ENCODE assay signal across 7 mouse cellular contexts in genomic region chr9:58455798-58456197, GRCm38 (mm10). TPM values are rescaled to one million over a fixed set of nuclear protein-coding genes. Genes with fewer than 3 reads are reported as not detected.
DNase-seq lines count a peak whose midpoint lies in the region; ATAC-seq and TF ChIP-seq lines count a peak whose summit lies in the region.

No protein-coding gene starts in this region.

- peak; percentile 43 for ATAC-seq in forebrain, postnatal 0 days
- no peak for ATAC-seq in stomach, postnatal 0 days (ENCODE audit: low FRiP score, low TSS enrichment)

- peak overlapping the region; percentile 69 for H3K4me3 ChIP-seq in testis, adult 2 months (ENCODE audit: control insufficient read depth, low read depth, low read length)
- no peak overlapping the region for H3K4me3 ChIP-seq in forebrain, postnatal 0 days (ENCODE audit: low read depth, low read length)
- no peak overlapping the region for H3K4me3 ChIP-seq in stomach, postnatal 0 days (ENCODE audit: low read depth, low read length)

- no peaks in the 10 kb centered on the region for H3K27me3 ChIP-seq in testis, adult 2 months (ENCODE audit: control insufficient read depth, insufficient read depth, low read length)
- H3K27me3 ChIP-seq in forebrain, postnatal 0 days (ENCODE audit: insufficient read depth, low read length): no peaks in the 10 kb centered on the region
- H3K27me3 ChIP-seq in stomach, postnatal 0 days (ENCODE audit: control insufficient read depth, insufficient read depth, low read length): no peaks in the 10 kb centered on the region

- H3K27ac ChIP-seq in testis, adult 2 months (ENCODE audit: control insufficient read depth, insufficient read depth, low read depth, low read length): no peak overlapping the region
- H3K27ac ChIP-seq in forebrain, postnatal 0 days (ENCODE audit: low read depth, low read length): no peak overlapping the region
- no peak overlapping the region for H3K27ac ChIP-seq in stomach, postnatal 0 days (replicated peaks)

- H3K4me1 ChIP-seq in testis, adult 2 months (ENCODE audit: control insufficient read depth, insufficient read depth, low read length): no peaks in the 10 kb centered on the region; the same call in 1 of the 2 replicates
- peaks cover 7% of the 10 kb centered on the region; the same call in 1 of the 2 replicates for H3K4me1 ChIP-seq in forebrain, postnatal 0 days (ENCODE audit: insufficient read depth)
- H3K4me1 ChIP-seq in stomach, postnatal 0 days (replicated peaks; ENCODE audit: control insufficient read depth, insufficient read depth): no peaks in the 10 kb centered on the region

- DNase-seq in testis, postnatal 10 days (ENCODE audit: low spot score): no peak
- DNase-seq in forebrain, postnatal 0 days: peak; percentile 73
- DNase-seq in layer of hippocampus, adult 8-10 months (ENCODE audit: low spot score in 2 of 2): peak; percentile 64 to 73
- DNase-seq in stomach, postnatal 0 days (ENCODE audit: low spot score): peak; percentile 63
- no peak for DNase-seq in thymus, postnatal 14 days
- DNase-seq in adrenal gland, adult (ENCODE audit: inconsistent age in 2 of 2, low spot score in 1 of 2): no peak

- no peak for TF ChIP-seq POLR2A in testis, adult 2 months (IDR thresholded peaks at IDR 0.05; ENCODE audit: control insufficient read depth, low read depth, low read length)

- no peaks in the 10 kb centered on the region for H3K9me3 ChIP-seq in forebrain, postnatal 0 days (ENCODE audit: low read length)
- no peaks in the 10 kb centered on the region for H3K9me3 ChIP-seq in stomach, postnatal 0 days (ENCODE audit: control insufficient read depth, low read length)

- WGBS in forebrain, postnatal 0 days: 3% methylated on average over 13 of the region's 13 CpGs
- 12% methylated on average over 13 of the region's 13 CpGs for WGBS in stomach, postnatal 0 days

- no peak overlapping the region for H3K4me2 ChIP-seq in forebrain, postnatal 0 days (ENCODE audit: low read depth)
- H3K4me2 ChIP-seq in stomach, postnatal 0 days (replicated peaks; ENCODE audit: low read depth): no peak overlapping the region

- TF ChIP-seq CTCF in testis, adult 2 months (IDR thresholded peaks at IDR 0.05; ENCODE audit: control insufficient read depth, insufficient read depth, insufficient replicate concordance, low read depth, low read length): no peak
- TF ChIP-seq CTCF in forebrain, postnatal 0 days (IDR thresholded peaks at IDR 0.05; ENCODE audit: low read depth): no peak
- no peak for TF ChIP-seq CTCF in stomach, postnatal 0 days (IDR thresholded peaks at IDR 0.05; ENCODE audit: low read depth)

- no peak for TF ChIP-seq EP300 in stomach, postnatal 0 days (optimal IDR thresholded peaks at IDR 0.05)

- H3K9ac ChIP-seq in forebrain, postnatal 0 days: no peak overlapping the region
- no peak overlapping the region for H3K9ac ChIP-seq in stomach, postnatal 0 days (ENCODE audit: low read length)

- no peaks in the 10 kb centered on the region for H3K36me3 ChIP-seq in testis, adult 2 months (ENCODE audit: control insufficient read depth, insufficient read depth, low read length)
- no peaks in the 10 kb centered on the region for H3K36me3 ChIP-seq in forebrain, postnatal 0 days (ENCODE audit: insufficient read depth)
- H3K36me3 ChIP-seq in stomach, postnatal 0 days (ENCODE audit: control insufficient read depth, insufficient read depth, low read length): no peaks in the 10 kb centered on the region

RNA-seq across cellular contexts. Expression of gene Insyn1, which starts 32.6 kb away (rescaled TPM):
- 1.4 and 1.9 TPM in 2 replicates for polyA plus RNA-seq in testis, adult 2 months (2012; rRNA removed)
- total RNA-seq in forebrain, postnatal 0 days (2014; rRNA removed): 65.3 and 71.5 TPM in 2 replicates
- polyA plus RNA-seq in forebrain, postnatal 0 days (2015; fragmentation: Nextera tagmentation; extraction: Ambion mirVana): 6.0 TPM in 2 replicates
- 100 to 1,000 TPM; 211 to 240 (median 223) TPM for total RNA-seq in layer of hippocampus, adult 8-10 months (2022)
- 0.58 and 0.94 TPM in 2 replicates for polyA plus RNA-seq in stomach, postnatal 0 days (2015; fragmentation: Nextera tagmentation; extraction: Ambion mirVana)

Comparison
In these comparisons a context has a peak if more than half of its experiments do, and no peak if none do; other contexts are left out.
1. DNase-seq: peak in forebrain, postnatal 0 days (single experiment), layer of hippocampus, adult 8-10 months (2 of 2) and stomach, postnatal 0 days (single experiment); none in testis, postnatal 10 days (single experiment), thymus, postnatal 14 days (single experiment) and adrenal gland, adult (0 of 2).